Mouse (Mus musculus): ENCODE measurements around the gene Spata5.
A peak's percentile ranks its signal among the peaks of the same experiment; 100 is the strongest.

Spata5 gene

DNA sequence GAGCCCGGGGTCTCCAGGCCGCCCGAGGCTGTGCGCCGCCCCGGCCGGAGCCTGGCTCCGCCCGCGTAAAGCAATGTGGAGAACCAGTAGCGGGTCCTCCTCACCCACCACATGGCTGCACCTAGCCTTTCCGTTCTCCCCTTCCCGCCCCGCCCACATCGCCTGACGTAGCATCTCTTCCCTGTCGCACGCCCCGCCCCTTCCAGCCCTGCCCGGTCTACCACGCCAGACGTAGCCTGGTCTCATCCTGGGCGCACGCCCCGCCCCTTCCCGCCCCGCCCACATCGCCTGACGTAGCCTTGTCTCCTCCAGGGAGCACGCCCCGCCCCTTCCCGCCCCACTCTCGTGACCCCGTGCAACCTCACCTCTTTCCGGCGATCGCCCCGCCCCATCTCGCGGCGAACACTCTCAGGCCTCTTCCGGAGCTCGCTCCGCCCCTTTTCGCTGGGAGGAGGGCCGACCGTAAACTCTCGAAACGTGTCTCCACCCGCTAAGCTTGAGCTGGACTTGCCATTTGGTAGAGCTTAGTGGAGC lies at the start of gene Spata5:
TSS of gene Spata5 (plus strand) at position 439 of the 534 bp plus-strand sequence.
- peak; percentile 99 for DNase-seq

DNA sequence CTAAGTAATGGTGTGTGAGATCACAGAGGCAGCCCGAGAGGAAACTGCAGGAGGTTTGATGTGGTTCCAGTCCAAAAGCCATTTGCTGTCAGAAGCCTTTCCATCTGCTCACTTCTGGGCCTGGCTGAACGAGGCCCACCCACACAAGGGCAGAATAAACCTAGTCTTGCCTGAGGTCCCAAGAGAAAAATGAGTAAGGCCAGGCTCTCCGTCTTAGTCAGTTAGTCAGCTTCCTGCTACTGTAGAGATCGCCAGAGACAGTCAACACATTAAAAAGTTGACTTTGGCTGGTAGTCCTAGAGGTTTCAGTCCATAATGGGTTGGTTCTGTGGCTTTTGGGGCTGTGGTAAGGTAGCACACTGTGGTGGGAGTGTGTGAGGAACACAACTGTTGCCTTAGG lies 49.3 kb upstream of the Spata5 start:
- no peak for DNase-seq

DNA sequence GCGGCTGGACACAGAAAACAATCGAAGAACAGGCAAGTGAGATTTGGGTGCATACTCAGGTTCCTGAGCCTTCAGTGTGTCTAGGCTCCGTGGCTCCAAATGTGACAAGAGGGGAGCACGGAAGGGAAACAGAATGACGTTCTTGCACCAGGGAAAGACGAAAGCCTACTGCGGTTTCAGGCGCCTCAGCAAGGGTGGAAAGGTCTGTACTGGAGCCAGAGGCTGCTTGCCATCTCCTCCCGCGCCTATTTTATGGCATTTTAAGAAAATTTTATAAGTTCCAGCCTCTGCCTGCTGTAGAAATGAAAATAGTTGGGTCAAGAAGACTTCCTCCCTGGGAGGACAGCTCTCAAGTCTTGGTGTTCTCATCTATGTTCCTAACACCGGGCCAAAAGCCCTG lies 46.0 kb upstream of the Spata5 start:
- DNase-seq: no peak

GRCm38 (mm10) chr3:37377926-37378325 lies 41.8 kb upstream of the Spata5 start:
- DNase-seq: no peak

GRCm38 (mm10) chr3:37378412-37378811 lies 41.3 kb upstream of the Spata5 start:
- peak; percentile 13 for DNase-seq

- DNase-seq: no peak
Measured at GRCm38 (mm10) chr3:37379201-37379600, 40.5 kb upstream of the Spata5 start.

GRCm38 (mm10) chr3:37379930-37380881 lies 39.5 kb upstream of the Spata5 start:
- DNase-seq: no peak

GRCm38 (mm10) chr3:37381457-37381856 lies 38.2 kb upstream of the Spata5 start:
- no peak for DNase-seq

DNA sequence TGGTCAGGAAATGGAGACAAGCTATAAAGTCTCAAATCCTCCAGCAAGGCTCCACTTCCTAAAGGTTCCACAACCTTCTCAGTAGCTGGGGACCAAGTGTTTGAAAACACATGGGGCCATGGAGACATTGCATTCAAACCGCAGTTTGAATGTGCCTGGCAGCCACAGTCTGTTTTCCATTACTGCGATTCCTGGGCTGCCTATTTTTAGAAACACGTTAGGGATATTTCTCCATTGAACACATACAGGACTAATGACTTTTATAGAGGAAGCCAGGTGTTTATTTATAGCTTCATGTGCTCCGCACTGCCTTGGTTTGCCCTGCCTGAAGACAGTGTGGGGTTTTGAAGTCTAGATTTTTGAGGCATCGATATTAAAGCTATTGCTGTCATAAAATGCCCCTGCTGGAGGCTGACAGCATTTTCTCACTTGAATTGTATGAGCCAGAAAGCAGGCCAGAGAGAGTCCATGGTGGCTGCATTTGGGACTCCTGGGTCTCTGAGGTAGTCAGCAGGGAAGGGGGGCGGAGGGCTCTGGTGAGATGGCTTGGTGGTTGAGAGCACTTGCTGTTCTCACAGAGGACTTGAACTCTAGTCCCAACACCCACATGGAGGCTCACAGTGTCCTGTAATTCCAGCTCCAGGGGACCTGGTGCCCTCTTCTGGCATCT lies 36.5 kb upstream of the Spata5 start:
- no peak for DNase-seq

- no peak for DNase-seq
Measured at GRCm38 (mm10) chr3:37387310-37387709, 32.4 kb upstream of the Spata5 start.

DNA sequence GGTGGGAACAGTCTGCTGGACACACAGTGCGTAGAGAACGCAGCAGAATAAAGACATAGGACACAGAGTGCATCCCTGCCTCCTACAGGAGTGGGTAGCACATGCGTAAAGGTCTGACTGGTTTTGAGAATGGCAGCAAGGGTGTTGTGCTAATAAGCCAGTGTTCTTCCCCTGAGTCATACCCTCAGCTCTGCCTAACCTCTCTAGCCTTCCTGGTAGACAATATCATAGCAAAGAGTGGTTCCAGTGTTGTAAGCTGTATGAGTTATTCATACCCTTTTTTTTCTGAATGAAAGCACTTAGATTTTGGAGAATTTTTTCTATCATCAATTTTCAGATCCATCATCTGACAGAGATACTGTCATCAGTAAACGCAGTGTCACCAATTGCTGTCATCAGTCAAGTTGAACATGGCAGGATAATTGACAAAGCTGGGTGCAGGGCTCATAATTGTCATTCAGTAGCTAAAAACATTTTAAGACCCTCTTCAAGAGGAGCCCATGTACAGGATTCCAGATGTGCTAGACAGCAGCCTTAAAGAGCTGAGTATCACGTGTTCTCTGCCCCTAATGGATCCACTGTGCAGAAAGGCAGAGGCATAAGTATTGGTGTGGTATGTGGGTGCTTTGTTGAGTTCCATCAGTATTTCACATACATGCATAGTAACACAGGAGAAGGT lies 22.6 kb upstream of the Spata5 start:
- DNase-seq: no peak

GRCm38 (mm10) chr3:37397646-37398045 lies 22.1 kb upstream of the Spata5 start:
- no peak for DNase-seq

- no peak for DNase-seq
Measured at GRCm38 (mm10) chr3:37398661-37399395, 20.9 kb upstream of the Spata5 start.

DNA sequence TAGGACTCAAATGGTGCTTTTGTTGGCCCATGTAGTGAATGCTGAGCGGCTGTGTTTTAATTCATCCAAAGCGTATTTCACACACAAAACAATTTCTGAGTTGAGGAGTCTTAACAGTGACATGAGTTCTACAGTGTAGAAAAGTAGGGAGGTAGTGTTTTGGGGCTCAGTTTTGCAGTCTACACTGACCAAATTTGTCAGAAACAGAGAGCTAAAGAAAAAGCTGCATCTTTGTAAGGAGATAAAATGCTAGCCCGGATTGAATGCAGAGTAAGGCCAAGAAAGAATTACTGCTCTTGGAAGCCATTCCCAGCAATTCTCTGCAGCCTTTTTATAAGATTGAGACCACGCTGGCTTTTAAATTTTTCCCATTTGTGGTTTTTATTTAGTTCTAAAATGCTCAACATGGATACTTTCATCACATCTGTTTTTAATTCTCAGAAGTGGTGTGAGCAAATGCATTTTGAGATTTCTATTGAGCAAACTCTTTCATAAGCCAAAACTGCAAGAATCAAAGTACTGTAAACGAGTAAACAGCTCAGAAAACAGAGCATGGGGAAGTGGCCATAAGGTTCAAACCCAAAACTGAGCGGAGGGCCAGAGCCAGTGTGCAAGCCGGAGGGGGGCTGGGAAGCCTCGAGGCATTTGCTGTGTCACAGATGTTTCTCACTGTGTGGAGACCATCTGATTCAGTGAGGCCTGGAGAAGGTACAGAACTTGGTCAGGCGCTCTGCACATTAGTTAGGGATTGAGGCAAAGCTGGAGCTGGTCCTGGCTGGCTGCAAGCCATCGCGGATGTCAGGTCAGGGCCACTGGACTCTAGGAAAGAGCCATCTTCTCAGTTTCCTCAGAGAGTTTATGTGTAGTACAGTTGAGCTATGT lies 17.7 kb upstream of the Spata5 start:
- peak; percentile 39 for DNase-seq

DNA sequence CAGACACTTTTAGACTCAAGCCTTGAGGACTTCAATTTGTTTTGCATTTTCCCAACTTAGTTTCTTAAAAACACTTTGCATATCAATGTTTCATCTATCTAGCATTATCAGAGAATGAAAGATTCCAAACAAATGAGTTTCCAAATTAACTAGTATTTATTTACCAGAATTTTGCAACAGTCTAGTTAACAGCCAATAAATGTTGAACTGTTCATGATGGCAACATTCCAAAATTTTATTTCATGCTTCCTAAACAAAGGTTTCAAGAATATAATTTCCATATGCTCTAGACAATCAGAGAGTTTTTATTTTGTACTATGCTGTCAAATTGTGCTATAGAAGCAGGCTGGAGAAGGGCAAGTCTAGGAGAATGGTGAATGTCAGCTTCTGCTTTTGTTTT lies 12.1 kb upstream of the Spata5 start:
- no peak for DNase-seq

DNA sequence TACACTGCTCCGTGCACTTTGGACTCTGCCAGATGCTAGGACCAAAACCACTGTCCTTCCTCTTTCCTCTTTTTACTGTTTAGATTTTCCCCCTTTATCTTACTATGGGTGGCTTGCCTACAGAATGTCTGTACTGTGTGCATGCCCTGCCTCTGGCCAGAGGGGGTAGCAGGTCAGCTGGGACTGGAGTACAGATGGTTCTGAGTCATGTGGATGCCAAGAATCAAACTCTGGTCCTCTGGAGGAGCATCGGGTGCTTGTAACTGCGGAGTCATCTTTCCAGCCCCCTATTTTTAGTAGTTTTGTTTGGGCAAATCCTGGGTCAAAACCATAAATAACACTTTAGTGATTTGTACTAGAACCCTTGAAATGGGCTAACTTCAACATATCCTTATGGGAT lies 6.2 kb upstream of the Spata5 start:
- no peak for DNase-seq

DNA sequence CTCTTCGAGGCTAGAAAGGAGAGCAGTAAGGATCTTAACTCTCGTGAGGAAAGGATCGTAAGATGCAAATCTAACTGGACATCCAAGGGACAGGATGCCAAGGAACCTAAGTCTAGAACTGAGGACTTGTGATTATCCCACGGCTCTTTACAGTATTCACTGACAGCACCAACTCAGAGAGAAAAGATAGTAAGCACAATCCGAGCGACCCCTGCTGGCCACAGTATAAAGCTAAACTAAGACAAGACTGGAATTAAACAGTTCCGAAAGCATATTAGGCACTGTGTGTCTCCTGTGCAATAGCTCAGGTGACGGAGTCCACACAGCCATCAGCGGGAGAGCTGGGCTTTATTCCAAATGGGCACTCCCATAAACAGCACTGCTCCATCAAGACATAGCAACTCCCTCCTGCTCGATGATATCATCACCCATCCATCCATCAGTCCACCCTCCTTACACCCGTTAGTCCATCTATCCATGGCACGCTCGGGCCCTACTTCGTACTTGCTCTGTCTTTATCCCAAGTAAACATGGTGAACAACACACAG lies 5.2 kb upstream of the Spata5 start:
- DNase-seq: peak; percentile 85

- no peak for DNase-seq
Measured at GRCm38 (mm10) chr3:37418341-37418740, 1.4 kb upstream of the Spata5 start.

DNA sequence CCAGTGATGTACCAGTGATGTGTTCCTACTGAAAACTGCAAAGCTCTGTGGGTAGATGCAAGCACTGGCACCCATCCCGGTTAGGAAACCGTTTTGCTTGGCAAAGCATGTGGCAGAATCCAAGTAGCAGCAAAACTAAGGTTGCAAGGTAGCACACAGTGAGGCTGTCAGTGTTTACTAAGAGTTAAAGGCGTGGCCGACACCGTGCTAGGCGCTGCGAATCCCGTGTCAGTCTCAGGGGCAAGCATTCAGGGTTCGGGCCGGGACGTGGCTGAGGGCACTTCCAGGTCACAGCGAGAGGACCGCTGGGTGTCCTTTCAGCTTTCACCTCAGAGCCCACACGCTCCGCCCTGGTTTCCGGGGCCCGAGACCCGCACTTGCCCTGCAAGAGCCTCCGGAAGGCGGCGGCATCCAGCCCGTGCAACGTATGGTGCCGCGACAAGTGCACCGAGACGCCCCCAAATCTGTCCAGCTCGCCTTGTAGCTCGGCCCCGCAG lies 687 bp upstream of the Spata5 start:
- DNase-seq: no peak

GRCm38 (mm10) chr3:37420072-37420471 lies 376 bp downstream of the Spata5 start, which contains the start of gene Nudt6:
TSS of gene Nudt6 (minus strand) at chr3:37420211.
- peak; percentile 97 for DNase-seq

DNA sequence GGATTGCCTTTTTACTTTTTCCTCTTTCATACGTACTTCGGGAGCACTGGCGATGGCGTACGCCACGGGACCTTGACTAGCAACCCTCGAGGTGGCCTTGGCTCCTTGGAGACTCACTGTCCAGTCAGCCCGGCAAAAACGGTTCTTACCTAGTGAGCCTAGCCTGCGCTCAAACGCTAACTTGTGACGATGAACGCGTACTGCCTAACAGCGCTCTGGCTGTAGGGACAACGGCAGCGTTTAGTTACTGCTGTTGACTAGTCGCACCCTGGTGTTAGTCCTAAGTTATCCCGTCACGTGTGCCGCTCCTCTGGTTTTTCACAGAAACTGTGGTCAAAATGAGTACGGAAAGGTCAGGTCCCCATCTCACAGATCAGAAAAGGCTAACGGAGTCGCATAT lies 945 bp downstream of the Spata5 start:
- peak; percentile 46 for DNase-seq
